Mouse (Mus musculus): ENCODE data around the gene Chmp4b.

GRCm38 (mm10) chr2:154738621-154739020 lies 87.1 kb downstream of the Chmp4b start:
- TF ChIP-seq CTCF (IDR thresholded peaks at IDR 0.05; ENCODE audit: extremely low read depth, insufficient read depth, low read length) = no peak
- TF ChIP-seq POLR2A (IDR thresholded peaks at IDR 0.05; ENCODE audit: extremely low read depth, insufficient read depth, low read length) = no peak

Measured in cortical plate, adult 2 months (tissue).